Mouse (Mus musculus): ENCODE data around the gene Phf7.

Gene Phf7

GRCm38 (mm10) chr14:31232404-31233069, 18.6 kb downstream of the Phf7 start:
- no peak for DNase-seq

GRCm38 (mm10) chr14:31230442-31230841, 20.7 kb downstream of the Phf7 start:
- DNase-seq, result no peak

DNA sequence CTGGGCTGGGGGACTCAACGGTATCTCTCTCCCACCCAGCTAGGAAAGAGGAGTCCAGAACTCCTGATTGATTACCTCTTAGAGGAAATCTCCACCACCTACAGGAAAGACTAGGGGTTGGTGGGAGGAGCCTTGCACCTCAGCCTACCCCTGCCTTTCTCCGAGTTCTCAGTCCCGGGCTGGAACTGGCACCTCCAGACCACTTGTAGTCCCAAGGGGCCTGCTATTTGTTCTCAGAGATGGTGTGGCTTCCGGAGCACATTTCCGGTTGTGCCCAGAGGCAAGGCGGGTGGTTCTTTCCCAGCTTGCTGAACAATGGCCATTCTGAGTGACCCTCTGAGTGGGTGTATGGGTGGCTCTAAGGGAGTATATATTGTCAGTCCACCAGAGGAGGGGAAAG, 22.9 kb downstream of the Phf7 start:
- DNase-seq, result peak; percentile 67

DNA sequence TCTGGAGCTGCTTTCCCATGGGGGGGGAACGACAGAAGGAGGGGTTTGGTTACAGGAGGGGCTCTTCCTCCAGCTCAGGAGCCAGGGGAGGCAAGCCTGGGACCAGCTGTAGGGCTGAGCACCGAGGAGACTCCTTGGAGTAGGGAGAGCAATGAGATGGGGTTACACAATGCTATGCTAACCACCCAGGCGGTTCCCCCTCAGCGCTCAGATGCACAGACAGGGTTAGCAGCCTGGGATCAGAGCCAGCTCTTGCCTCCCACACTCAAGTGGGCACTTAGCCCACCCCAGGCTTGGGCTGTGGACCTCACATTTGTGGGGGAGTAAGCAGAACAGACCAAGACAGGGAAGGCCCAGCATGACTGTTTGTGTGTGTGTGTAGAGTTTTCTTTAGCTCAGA, 24.1 kb downstream of the Phf7 start:
- DNase-seq, result peak; percentile 55

- peak; percentile 82 for DNase-seq
Measured at GRCm38 (mm10) chr14:31217666-31218065, 33.5 kb downstream of the Phf7 start, which contains the start of gene Sema3g. Sema3g (plus strand) TSS chr14:31217860.

DNA sequence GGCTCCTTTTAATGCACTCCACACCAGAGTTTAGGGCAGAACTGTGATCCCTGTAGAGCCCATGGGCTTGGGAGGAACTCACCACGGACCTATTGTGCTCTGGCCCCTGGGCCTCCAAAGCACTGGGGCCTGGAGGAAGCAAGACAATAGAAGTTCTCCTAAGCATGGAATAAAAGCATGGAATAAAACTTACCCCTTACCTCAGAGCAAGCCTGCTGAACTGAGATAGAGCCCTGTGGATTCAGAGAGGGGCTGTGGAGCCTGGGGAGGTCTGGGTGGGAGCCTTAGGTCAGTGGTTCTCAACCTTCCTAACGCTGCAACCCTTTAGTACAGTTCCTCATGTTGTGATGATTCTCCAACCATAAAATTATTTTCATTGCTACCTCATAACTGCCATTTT, 34.3 kb downstream of the Phf7 start, which contains the start of gene Nisch:
TSS of gene Nisch (minus strand) at position 101 of the 400 bp plus-strand sequence.
- DNase-seq, result no peak

- peak; percentile 83 for DNase-seq
Measured at GRCm38 (mm10) chr14:31215157-31216002, 35.7 kb downstream of the Phf7 start.

DNA sequence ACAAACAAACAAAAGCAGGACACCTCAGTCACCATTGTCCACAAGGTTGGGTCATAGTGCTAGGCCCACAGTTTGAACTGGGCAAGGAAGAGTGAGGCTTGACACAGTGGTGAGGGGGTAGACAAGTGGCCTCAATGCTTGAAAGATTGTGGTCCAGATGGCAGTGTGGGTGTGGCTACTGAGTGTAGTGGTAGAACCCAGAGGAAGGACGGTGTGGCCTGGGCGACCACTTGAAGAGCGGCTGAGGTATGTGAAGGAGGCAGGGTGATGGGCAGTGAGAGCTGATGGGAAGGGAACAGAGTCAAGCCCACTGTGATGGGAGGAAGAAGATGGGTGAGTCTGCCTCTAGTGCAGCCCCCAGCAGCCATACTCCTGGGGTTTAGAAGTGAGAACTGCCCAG, 36.4 kb downstream of the Phf7 start:
- no peak for DNase-seq

- no peak for DNase-seq
Measured at GRCm38 (mm10) chr14:31213868-31214267, 37.2 kb downstream of the Phf7 start.

GRCm38 (mm10) chr14:31212499-31212898, 38.6 kb downstream of the Phf7 start:
- no peak for DNase-seq

DNA sequence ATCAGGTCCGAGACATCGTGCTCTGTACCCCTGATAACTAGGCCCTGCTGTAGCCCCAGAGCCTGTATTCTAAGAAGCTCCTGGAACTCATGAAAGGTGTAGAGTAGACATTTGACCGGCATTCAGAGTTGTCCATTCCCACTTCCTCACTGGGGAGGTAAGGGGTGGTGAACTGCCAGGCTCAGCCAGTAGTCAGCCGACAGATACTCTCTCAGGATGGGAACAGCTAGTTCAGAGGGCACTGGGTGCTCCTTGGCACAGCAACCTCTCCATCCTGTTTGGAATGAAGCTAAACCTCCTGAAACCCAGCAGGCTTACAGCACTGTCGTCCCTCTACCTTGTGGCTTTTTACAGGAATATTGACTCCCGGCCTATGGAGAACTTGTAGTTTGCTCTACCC, 39.3 kb downstream of the Phf7 start:
- no peak for DNase-seq

- DNase-seq, result no peak
Measured at GRCm38 (mm10) chr14:31209133-31209557, 42.0 kb downstream of the Phf7 start.

- DNase-seq, result no peak
Measured at GRCm38 (mm10) chr14:31208084-31208483, 43.0 kb downstream of the Phf7 start, which contains the start of gene Tnnc1. Tnnc1 (plus strand) TSS chr14:31208312.

DNA sequence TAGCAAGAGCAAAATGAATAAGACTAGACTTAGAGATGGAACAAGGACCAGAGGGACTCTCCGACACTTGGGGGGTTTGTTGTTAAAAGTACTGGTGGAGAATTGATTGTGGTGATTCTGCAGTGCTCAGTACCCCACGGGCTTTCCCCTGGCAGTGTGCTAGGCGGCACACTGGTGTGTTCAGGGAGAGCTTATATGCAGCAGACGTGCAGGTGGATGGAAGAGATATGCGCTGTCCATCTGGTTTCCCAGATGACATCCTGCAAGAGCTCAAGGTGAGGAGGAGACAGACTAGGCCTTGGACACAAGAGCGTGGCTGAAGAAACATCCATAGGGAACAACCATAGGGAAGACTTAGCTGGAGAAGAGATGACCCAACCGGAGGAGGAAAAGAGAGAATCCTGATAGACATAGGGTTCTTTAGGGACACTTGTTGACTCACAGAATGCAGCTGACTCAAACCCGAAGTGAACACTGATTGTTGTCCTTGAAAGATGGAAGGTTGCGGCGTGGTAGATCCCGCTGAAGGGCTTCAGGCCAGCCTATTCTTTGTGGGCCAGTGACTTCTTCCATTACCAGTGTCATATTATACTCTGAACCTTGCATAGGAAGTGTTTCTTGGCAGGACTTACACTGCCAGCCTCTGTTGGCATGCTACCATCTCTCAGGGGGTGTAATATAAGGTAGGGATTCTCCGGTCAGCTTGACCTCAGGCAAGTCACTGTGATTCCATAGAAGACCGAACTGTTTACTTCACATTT, 43.9 kb downstream of the Phf7 start:
- peak; percentile 23 for DNase-seq

DNA sequence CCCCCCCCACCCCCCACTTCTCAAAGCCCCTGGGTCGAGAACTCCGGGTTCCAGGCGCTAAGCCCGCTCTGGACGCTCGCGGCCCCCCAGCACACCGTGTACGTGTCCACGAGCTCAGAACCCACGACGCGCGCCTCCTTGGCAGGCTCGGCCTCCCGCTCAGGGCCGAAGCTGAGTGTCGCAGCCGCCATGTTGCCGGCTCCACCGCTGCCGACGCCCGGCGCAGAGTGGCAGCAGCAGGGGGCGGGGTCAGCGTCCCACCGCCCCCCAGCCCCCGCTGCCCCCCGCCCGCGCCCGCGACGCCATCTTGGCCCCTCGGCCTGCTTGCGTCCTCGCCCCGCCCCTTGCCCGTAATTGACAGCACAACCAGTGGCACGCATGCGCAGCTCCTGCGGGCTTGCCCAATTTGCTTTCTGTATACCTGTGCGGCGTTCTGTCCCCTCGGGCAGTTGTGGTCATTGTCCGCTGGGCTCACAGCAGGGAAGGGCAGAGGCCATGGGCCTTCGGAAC, 44.6 kb downstream of the Phf7 start:
- peak; percentile 97 for DNase-seq

- peak; percentile 59 for DNase-seq
Measured at GRCm38 (mm10) chr14:31205562-31206467, 45.3 kb downstream of the Phf7 start.

- DNase-seq, result no peak
Measured at GRCm38 (mm10) chr14:31205244-31205561, 45.9 kb downstream of the Phf7 start.

DNA sequence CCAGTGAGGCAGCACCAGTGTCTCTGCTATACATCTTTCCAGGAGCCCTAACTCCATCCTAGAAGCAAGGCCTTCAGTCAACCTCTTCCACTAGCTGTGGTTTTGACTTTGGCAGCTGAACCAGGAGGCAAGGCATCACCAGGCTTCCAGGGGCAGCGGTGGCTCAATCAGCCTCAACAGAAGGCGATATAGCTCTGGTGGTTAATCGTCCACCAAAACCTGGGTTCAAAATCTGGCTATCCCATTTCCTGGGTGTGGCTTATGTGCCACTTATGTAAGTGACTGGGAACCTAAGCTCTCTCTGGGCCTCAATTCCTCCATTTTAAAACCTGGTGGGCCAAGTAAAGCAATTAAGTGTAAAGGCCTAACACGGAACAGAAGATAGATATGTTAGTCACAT, 46.3 kb downstream of the Phf7 start:
- no peak for DNase-seq

GRCm38 (mm10) chr14:31200038-31200437, 51.1 kb downstream of the Phf7 start:
- DNase-seq, result no peak

- no peak for DNase-seq
Measured at GRCm38 (mm10) chr14:31199599-31199998, 51.5 kb downstream of the Phf7 start.

DNA sequence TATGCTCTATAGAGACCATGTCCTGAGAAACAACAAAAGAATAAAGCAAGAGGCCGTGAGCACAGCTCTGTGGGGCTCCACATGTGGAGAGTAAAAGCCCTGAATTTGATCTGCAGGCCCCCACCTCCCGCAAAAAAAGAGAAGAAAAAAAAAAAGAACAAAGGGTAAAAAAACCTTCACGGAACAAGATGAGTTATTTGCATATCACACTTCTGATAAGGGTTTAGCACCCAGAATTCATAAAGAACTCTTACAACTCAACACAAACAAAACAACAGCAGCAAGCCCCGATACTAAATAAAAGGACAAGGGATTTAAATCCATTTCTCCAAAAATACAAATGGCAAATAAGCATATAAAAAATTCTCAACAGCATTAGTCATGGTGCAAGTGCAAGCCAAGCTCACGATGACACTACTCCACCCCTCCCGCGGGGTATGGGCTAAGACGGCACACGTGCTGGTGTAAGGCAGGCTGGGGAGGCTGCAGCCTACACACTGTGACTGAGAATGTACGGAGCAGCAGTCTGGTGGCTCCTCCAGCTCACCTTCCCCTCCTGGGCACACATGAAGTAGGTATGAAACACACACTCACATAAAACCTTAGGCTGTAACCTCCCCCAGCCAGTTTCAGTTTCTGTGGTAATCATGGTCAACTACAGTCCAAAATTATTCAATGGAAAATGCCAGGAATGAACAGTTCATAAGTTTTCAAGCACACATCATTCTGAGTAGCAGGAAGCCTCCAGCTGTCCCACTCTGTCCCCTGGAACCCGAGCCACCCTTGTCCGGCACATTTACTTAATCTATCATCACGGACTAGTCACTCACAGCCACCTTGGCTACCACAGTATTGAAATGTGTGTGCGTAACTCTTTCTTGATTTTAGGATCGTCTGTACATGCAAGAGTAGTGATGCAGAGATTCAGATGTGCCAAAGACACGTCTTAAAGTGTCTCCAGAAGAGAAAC, 53.3 kb downstream of the Phf7 start:
- DNase-seq, result peak; percentile 42

All from lung, postnatal 14 days (tissue).